Mouse (Mus musculus) lung, adult 2 months (tissue): ENCODE results near the gene Uggt1. TPM values are rescaled to one million over a fixed set of nuclear protein-coding genes. Genes with fewer than 3 reads are reported as not detected.

Source experiments
- DNase-seq: peaks from one replicate; pipeline ENCODE4 v3.0.0; 2022
- H3K4me1 ChIP-seq: fragments of 200-500 bp; 2 replicates; pipeline ENCODE4 v1.6.1; 2011; ENCODE audit warnings: low read length; ENCODE audit not compliant: control insufficient read depth, insufficient read depth
- H3K4me3 ChIP-seq: fragments of 200-500 bp; replicated peaks from 2 replicates; pipeline ENCODE3; 2011; ENCODE audit warnings: low read depth, mild to moderate bottlenecking, control low read depth, low read length; ENCODE audit errors: extremely low read depth
- CTCF ChIP-seq: fragments of 200-500 bp; IDR thresholded peaks from 2 replicates; pipeline ENCODE4 v1.5.1; 2011; ENCODE audit warnings: mild to moderate bottlenecking, low read length, control low read depth; ENCODE audit not compliant: insufficient read depth
- POLR2A ChIP-seq: fragments of 200-500 bp; IDR thresholded peaks from 2 replicates; pipeline ENCODE4 v1.6.1; 2011; ENCODE audit warnings: low read depth, mild to moderate bottlenecking, control low read depth, low read length, borderline replicate concordance; ENCODE audit errors: extremely low read depth
- WGBS: fragments of 180-500 bp; shearing (Covaris S2); methylation state at CpG from one replicate; pipeline ENCODE4 v1.1.7; 2018; 5-methylcytosine and 5-hydroxymethylcytosine counted together
- polyA plus RNA-seq: library from polyadenylated mRNA; depleted of rRNA; stranded (reverse); fragments of >200 nt; gene quantifications from 2 replicates; pipeline ENCODE4 v1.2.3, GENCODE M21; 2012

Gene Uggt1
- polyA plus RNA-seq, 1 experiment, result 18.0 TPM

DNA sequence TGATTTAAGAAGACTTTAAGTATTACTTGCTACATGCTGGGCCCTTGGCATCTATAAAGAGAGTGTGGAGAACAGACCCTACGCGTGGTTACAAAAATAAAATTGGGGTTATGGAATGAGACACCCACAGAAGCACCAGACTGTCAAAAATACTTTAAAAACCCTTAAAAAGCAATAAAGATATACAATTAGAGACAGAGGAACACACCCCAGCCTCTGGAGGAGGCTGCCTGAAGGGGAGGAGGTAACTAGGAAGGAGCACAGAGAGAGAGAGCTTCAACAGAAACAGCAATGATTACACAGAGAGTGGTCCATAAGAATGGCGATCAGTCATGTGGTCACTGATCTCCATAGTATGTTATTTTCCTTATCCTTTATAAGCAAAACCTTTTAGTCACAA lies 50.0 kb downstream of the Uggt1 start:
- WGBS, result over 99% methylated on average over 3 of the region's 3 CpGs
- H3K4me3 ChIP-seq, result no peak overlapping the region
- no peaks in the 10 kb centered on the region for H3K4me1 ChIP-seq
- no peak for DNase-seq
- TF ChIP-seq CTCF, result no peak
- no peak for TF ChIP-seq POLR2A

DNA sequence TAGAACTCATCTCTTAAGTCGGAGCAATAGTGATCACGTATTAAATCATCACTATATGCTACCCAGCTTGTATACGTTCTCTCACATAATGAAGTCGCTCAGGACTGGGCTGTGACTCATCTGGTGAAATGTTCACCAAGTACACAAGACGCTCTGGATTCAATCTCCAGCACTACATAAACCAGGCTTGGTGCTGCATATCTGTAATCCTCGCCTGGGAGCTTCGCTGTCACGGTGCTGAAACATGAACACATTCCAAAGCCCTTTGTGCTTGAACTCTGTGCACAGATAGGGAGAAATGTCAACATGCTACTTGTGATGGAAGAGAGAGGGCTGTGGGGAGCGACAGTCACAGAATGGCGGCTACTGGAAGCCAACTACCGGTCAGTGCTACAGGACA lies 52.6 kb downstream of the Uggt1 start:
- TF ChIP-seq CTCF (no peak), POLR2A (no peak)
- Histone ChIP-seq H3K4me1 (no peaks in the 10 kb centered on the region), H3K4me3 (no peak overlapping the region)
- 81% methylated on average over 11 of the region's 11 CpGs for WGBS
- no peak for DNase-seq

DNA sequence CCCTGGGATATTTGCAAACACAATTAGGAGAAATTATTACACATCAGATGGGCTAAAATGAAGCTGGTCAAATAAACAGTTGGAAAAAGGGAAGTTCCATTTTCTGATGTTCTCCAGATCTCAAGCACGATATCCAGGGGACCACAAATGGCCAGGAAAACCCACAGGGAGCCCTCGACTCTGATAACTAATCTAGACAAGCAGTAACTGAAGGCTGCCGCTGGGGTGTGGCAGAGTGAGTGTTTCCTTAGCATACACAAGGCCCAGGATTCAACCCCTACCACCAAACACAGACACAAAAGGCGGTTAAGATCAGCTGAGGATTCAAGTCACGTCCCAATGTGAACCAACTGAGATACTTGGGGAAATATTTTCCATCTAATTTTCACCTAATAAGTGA lies 64.5 kb downstream of the Uggt1 start:
- 77% methylated on average over 5 of the region's 5 CpGs for WGBS
- no peak overlapping the region for H3K4me3 ChIP-seq
- TF ChIP-seq POLR2A, result no peak
- no peak for TF ChIP-seq CTCF

DNA sequence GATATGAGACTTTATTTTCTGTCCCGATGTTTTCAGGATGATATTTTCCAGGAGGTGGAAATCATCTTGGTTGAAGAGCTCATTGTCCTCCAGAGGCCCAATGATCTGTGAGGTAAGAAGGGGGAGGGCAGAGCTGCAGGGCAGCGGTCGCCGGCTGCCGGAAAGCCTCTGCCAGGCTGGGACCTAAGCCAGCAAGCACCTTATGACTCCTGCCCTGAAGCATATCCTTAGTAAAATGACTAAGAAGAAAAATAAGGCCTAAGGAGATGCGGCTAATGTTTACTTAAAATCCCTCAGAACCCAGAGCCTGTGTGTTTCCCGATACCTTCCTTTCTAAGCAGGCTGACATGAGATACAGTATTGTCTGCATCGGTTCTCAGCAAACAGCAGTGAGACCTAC lies 71.1 kb downstream of the Uggt1 start:
- no peak for DNase-seq
- Histone ChIP-seq H3K4me3 (no peak overlapping the region), H3K4me1 (no peaks in the 10 kb centered on the region)
- TF ChIP-seq POLR2A (no peak), CTCF (no peak)
- WGBS, result 70% methylated on average over 8 of the region's 8 CpGs

More for the DNA sequence above, 64.5 kb downstream of the Uggt1 start:
- DNase-seq, result no peak
- H3K4me1 ChIP-seq, result no peaks in the 10 kb centered on the region

GRCm38 (mm10) chr1:36172941-36173340 lies 71.6 kb downstream of the Uggt1 start:
- DNase-seq, result no peak
- Histone ChIP-seq H3K4me1 (no peaks in the 10 kb centered on the region), H3K4me3 (no peak overlapping the region)
- TF ChIP-seq CTCF (no peak), POLR2A (no peak)
- WGBS, result 87% methylated on average over 6 of the region's 6 CpGs

GRCm38 (mm10) chr1:36162687-36163086 lies 81.8 kb downstream of the Uggt1 start:
- DNase-seq, result no peak
- 47% methylated on average over 8 of the region's 8 CpGs for WGBS
- Histone ChIP-seq H3K4me1 (peaks cover 4% of the 10 kb centered on the region; the same call in 1 of the 2 replicates), H3K4me3 (peak overlapping the region; percentile 6)
- TF ChIP-seq CTCF (no peak), POLR2A (no peak)

DNA sequence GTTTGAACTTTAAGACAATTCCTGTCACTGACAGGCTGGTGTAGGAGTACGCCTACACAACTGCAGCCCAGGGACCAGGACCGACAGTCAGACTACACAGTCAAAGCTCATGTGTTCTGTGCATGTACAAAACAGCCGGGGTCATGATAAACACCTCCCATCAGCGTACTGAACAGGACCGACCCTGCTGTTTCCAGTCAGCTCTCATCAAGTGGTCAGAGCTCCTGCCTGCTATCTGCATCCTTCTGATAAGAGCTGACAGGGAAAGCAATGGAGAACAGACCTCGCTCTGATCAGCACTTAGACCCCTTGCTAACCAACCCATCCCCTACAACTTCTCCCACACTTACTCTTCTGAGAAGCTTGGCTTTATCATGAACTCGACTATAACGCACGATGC lies 83.3 kb downstream of the Uggt1 start:
- H3K4me1 ChIP-seq, result peaks cover 4% of the 10 kb centered on the region; the same call in 1 of the 2 replicates
- H3K4me3 ChIP-seq, result no peak overlapping the region
- WGBS, result 86% methylated on average over 9 of the region's 9 CpGs
- DNase-seq, result no peak
- TF ChIP-seq POLR2A (no peak), CTCF (no peak)

GRCm38 (mm10) chr1:36160246-36160645 lies 84.3 kb downstream of the Uggt1 start:
- TF ChIP-seq POLR2A (no peak), CTCF (no peak)
- Histone ChIP-seq H3K4me1 (peaks cover 4% of the 10 kb centered on the region; the same call in 1 of the 2 replicates), H3K4me3 (no peak overlapping the region)
- DNase-seq, result no peak
- 67% methylated on average over 8 of the region's 8 CpGs for WGBS

GRCm38 (mm10) chr1:36149411-36149810 lies 95.1 kb downstream of the Uggt1 start:
- 42% methylated on average over 1 of the region's 1 CpGs for WGBS
- Histone ChIP-seq H3K4me1 (no peaks in the 10 kb centered on the region; the same call in 1 of the 2 replicates), H3K4me3 (no peak overlapping the region)
- TF ChIP-seq POLR2A (no peak), CTCF (peak; percentile 62)
- DNase-seq, result no peak

- Histone ChIP-seq H3K4me1 (no peaks in the 10 kb centered on the region; the same call in 1 of the 2 replicates), H3K4me3 (no peak overlapping the region)
- DNase-seq, result no peak
- TF ChIP-seq POLR2A, result no peak
- TF ChIP-seq CTCF, result no peak
- 52% methylated on average over 2 of the region's 2 CpGs for WGBS
Observed at GRCm38 (mm10) chr1:36148809-36149208, 95.7 kb downstream of the Uggt1 start.

DNA sequence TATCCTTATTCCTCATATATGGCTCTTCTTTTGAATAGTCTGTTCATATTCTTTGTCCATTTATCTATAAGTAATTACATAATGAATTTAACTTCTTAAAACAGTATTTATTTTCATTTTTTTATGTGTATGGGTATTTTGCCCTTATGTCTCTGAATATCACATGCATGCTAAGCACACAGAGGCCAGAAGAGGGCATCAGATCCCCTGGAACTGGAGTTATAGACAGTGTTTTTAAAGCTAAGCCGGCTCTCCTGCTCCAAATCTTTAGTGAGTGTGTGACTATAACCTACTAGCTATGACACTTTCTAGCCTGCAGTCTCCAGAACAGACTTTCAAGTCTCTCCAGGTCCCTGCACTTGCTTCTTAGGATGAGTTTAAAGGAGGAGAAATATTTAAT lies 99.5 kb downstream of the Uggt1 start:
- Histone ChIP-seq H3K4me1 (no peaks in the 10 kb centered on the region; the same call in 1 of the 2 replicates), H3K4me3 (no peak overlapping the region)
- TF ChIP-seq CTCF (no peak), POLR2A (no peak)
- DNase-seq, result no peak
- WGBS, result 6% methylated on average over 1 of the region's 1 CpGs
